Mouse (Mus musculus) splenic B cell, adult 2 months (primary cell): ENCODE data around the gene Lipc.

Source experiments
- DNase-seq: peaks from one replicate; pipeline ENCODE4 v3.0.0-alpha.2; 2011; ENCODE audit warnings: low read depth, low spot score
- H3K27me3 ChIP-seq: 2 replicates; pipeline ENCODE4 v1.6.1; 2012; ENCODE audit warnings: mild to moderate bottlenecking, low read length, moderate library complexity, mixed read lengths; ENCODE audit not compliant: control insufficient read depth, poor library complexity, insufficient read depth, severe bottlenecking
- H3K36me3 ChIP-seq: 2 replicates; pipeline ENCODE4 v1.6.1; 2012; ENCODE audit warnings: mild to moderate bottlenecking, low read length, moderate library complexity, mixed read lengths; ENCODE audit not compliant: control insufficient read depth, poor library complexity, insufficient read depth, severe bottlenecking

Lipc gene

GRCm38 (mm10) chr9:70751504-70752222 lies 200.4 kb downstream of the Lipc start:
- H3K27me3 ChIP-seq, result no peaks in the 10 kb centered on the region
- 0 out of 2 replicates have a peak, but pooled peaks cover 6% of the 10 kb centered on the region for H3K36me3 ChIP-seq
- DNase-seq, result no peak
